Mouse (Mus musculus): ENCODE data around the gene Slco3a1.

DNA sequence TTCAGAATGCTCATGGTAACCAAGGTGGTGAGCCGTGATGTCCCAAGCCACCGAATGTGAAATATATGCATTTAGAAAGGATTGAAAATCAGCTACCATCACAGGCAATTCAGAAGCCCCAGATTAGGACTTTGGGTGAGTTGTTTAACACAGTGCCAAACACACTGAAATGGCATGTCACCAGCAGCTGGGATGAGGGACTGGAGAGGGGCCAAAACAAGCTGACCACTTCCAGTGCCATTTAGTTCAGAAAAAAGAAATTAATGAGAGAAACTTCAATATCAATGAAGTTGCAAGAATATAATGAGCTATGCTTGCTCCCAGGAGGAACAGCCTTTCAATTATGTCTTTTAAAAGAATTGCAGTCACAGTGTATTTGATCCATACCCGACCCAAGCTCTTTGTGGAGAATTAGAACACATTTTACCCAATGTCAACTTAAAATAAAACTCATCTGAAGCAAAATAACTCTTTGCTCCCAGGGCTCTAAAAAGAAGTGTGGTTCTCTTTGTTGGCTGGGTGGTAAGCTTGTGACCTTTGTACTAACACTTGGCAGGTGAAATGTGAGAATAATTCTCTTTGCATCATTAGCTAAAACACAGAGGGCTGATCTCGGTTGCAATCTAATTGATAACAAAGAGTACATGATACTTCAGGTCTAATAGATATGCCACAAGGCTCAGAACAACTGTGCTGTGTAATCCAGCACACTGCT lies 56.2 kb downstream of the Slco3a1 start:
- TF ChIP-seq CTCF (IDR thresholded peaks at IDR 0.05; ENCODE audit: low read depth, low read length) (no peak), EP300 (IDR thresholded peaks at IDR 0.05; ENCODE audit: insufficient read depth, low read depth, low read length) (no peak), POLR2A (IDR thresholded peaks at IDR 0.05; ENCODE audit: insufficient read depth, low read length) (no peak)

Data from ES-Bruce4 (cell line).